Mouse (Mus musculus) left cerebral cortex, adult 8-10 months (tissue): ENCODE results near the gene Cerk. TPM values are rescaled to one million over a fixed set of nuclear protein-coding genes. Genes with fewer than 3 reads are reported as not detected.
"Not testable (repeated sequence)": the region's sequence is repeated elsewhere in the genome, so short reads cannot be mapped to it uniquely, and the experiment has no call there.

Source experiments
- DNase-seq, 2 experiments: peaks; one replicate each; pipeline ENCODE4 v3.0.0; 2022; ENCODE audit warnings: low spot score in 2 of 2
- total RNA-seq, 4 experiments: library from RNA; stranded (reverse); gene quantifications; 2 replicates each; pipeline ENCODE4 v1.2.4; 2022

Cerk gene
- total RNA-seq, 4 experiments from 2014 or later: 56.7 to 58.0 (median 57.1) TPM

DNA sequence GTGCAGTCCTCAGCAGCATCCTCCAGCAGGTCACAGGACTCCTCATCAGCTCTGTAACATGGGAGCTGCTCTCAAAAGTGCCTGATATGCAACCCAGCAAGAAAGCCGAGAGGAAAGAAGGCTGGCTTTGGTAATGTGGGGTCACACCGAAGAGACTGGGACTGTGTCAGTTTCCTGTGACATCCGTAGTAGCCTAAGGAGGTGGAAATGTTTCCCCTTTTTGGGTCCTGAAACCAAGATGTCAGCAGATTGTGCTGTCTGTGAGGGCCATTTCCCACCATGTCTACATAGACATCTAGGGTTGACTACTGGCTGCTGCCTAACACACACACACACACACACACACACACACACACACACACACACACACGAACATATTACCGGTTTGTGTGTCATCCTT, 26.3 kb upstream of the Cerk start:
- DNase-seq: not testable (repeated sequence)

DNA sequence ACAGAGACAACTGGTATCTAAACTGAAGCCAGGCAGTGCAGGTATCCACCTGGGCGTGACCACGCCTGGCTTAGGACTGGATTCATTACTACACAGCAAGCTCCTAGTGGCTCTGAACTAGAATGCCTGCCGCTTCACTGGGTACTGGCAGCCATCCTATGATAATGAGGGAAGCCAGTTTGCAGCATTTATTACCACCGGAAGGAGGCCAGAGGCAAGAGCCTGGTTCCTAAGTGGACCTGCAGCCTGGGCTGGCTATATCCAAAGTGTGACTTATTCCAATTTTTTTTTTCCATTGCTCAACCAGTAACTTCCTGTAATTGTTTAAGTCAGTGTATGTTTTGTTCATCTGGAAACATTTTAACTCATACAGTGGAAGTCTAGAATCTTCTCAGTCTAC, 20.4 kb upstream of the Cerk start:
- no peak for DNase-seq

DNA sequence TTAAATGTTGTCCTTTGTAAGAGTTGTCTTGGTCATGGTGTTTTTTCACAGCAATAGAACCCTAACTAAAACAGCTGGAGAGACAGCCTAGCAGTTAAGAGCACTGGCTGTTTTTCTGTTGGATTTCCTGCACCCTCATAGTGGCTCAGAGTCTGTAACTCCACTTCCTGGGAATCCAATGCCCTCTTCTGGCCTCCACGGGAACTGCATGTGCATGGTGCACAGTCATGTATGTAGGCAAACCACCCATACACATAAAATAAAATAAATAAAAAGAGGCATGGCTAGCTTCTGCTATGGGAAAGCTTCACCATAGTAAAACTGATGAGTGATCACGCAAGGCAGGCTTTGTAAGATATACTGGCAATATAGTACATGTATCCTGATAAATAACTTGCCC, 19.4 kb upstream of the Cerk start:
- DNase-seq: no peak

DNA sequence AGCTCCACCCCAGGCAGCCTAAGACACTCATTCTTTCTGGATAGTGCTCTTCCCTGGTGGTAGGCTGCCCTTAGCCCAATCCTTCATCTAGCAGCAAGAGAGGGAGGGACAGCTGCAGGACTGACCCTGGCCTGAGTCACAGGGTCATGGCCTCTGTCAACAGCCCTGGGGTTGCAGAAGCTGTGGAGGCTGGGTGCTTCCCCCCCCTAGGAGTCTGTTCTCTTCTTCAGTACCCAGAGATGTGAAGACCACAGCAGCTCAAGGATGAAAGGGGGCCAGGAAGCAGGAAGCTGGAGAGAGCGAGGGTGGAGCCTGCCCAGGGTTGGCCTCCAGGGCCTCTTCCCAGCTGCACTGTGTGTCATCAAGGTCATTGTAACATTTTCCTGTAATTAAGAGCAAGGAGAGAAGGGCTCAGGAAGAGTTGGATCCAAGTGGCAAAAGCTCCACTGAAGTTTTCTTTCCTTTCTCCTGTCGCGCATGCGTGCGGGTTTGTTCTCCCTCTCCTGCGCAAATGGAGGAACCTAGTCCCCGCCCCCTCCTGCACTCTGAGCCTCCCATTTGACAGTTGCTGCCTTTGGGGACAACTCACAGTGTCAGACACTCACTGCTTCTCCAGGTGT, 18.1 kb upstream of the Cerk start:
- no peak for DNase-seq

DNA sequence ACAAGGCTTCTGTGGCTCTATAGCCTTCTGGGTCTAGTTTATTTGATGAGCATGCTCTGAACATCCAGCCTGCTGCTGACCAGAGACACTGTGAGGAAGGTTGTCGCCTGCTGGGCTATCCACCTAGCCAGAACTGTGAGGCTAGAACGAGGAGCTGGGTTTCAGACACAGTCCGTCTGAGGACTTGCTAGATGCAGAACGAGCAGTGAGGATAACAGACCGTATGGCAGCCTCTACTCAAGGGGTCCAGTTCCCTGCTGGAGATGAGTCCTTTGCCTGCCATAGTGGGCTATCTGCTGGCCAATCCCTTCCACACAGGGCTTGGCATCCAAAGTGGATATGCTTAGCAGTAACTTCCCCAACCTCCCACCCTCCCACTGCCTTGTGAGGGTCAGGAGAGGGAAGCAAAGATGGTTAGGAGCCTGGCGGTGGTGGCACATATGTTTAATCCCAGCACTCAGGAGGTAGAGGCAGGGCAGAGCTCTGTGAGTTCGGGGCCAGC, 17.4 kb upstream of the Cerk start:
- DNase-seq: no peak

DNA sequence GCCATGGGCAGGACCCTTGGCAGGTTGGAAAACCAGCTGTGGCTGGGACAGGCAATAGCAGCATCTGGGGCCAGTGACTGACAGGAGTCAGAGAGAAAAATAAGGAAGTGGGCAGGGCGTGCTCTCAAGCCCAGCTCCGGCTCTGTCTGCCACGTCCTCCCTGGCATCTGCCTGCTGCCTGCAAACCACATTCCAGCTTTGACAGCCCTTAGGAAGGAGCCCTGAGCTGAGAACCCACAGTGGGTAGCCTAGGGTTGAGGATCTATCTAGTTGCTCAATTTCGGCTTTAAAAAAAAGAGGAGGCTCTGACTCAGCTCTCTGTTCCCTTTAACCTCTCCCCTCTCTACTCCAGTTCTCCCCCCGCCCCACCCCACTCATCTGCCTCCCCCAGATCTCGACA, 16.7 kb upstream of the Cerk start:
- no peak for DNase-seq

DNA sequence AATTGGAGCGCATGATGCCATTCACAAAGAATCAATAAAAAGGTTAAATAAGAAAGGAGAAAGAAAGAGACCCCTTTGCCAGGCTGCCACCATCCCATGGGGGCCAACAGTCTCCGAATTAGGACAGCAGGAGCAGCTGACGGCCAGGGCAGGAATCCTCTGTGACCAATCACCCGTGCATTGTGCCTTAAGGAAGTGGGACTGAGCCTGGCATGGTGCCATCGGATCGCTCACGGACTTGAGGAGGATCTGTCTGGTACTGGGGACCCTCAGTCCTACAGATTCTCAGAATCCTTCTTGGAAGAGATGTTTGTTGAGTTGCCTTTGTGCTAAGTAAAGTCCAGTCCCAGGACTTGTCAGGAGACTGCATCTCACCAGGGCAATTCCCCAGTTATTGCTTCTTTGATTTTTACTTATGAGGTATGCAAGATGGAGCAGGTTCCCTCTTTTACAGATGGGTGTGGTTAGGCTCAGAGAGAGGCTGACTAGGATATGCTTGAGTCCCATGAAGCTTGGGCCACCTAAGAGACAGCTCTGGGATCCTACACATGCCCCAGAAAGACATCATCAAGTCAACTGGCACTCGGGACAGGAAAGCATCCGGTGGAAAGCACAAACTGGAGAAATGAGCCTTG, 15.9 kb upstream of the Cerk start:
- DNase-seq: no peak

DNA sequence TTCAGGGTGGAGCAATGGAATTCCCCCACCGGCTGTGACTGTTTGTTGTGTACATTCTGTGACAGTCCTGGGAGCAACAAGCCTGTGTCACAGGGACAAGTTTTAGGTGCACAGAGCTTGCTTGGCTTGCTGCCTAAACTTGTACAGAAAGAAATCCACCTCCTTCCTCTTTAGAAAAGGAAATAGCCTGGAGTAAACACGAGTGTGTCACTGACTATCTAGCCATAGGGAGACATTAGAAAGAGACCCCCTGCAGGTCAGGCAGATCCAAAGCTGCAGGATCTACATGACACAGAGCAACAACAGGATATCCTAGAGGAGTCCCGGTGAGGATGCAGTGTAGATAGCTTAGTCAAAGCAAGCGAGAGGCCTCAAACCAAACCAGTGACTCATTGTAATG, 15.2 kb upstream of the Cerk start:
- no peak for DNase-seq

DNA sequence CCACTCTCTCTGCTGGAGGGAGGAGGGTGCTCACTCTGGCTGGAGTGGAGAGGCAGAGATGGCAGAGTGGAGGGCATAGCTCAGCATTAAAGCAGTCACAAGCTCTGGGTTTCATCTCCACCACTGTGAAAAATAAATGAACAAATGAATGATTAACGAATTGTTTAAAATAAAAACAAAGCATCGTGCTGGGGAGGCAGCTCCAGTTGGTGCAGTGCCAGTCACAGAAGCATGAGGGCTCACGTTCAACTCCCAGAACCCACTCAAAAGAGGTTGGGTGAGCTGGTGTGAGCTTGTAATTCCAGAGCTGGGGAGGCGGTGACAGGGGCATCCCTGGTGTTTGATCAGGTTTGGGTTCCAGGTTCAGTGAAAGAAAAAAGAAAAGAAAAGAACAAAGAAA, 14.2 kb upstream of the Cerk start:
- no peak for DNase-seq

DNA sequence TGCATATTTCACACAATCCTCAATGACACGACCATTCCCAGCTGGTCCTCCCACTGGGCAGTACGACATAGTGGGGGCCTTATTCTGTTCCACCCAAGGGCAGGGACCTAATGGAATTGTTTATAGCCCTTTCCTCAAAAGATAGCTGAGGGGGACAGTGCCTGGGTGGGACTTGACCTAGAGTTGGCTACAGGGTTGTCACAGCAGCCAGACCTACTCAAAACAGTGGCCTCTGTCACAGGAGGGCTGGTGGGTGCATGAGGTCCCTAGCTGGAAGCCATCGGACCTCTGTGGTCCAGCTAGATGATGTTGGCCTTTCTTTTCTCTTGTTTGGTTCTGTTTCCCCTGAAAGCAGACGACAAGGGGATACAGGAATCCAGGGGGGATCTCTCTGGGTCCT, 13.5 kb upstream of the Cerk start:
- DNase-seq: no peak

DNA sequence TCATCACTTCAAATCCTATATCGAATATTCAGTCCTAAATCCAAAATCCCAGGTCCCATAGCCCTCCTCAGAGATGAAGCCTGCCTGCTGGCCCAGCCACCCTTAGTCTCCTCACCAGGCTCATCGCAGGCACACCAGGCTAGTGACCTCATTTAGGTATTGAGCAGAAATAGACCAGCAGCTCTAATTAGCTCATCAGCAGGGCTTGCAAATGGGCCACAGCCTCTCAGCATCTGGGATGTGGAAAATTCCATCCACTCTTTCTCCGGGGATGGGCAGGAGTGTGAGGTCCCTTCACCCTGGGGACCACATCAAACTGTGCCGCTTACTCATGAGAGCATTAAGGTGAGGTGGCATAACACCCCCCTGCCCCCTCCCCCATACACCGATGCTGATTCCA, 13.1 kb upstream of the Cerk start:
- DNase-seq: peak in 1 of 2 experiments; percentile 49

DNA sequence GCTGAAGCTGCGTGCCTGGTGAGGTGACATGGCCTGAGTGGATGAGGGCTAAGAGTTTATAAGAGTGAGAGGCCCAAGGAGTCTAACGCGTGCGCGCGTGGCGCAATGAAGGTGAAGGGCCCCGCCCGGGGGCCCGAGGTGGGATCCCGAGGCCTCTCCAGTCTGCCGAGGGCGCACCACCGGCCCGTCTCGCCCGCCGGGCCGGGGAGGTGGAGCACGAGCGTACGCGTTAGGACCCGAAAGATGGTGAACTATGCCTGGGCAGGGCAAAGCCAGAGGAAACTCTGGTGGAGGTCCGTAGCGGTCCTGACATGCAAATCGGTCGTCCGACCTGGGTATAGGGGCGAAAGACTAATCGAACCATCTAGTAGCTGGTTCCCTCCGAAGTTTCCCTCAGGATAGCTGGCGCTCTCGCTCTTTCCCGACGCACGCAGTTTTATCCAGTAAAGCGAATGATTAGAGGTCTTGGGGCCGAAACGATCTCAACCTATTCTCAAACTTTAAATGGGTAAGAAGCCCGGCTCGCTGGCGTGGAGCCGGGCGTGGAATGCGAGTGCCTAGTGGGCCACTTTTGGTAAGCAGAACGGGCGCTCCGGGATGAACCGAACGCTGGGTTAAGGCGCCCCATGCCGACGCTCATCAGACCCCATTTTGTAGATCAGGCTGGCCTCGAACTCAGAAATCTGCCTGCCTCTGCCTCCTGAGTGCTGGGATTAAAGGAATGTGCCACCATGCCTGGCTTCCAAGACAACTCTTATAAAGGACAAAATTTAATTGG, 8.9 kb upstream of the Cerk start:
- DNase-seq: not testable (repeated sequence)

DNA sequence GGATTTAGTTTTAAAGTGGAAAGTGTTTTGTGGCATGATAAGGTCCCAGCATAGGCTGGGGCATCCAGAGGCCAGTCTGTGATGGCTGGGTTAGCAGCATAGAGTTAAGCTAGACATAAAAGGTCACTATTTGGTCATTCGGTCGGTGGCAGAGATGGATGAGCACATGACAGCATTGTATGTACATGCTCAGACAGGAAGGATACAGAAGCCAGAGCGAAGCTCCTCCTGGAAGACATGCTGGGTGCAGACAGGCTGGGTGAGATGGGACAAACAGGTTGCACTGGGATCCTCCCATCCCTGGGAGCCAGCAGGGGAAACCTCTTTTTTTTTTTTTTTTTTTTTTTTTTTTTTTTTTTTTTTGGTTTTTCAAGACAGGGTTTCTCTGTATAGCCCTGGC, 6.0 kb upstream of the Cerk start:
- DNase-seq: no peak

DNA sequence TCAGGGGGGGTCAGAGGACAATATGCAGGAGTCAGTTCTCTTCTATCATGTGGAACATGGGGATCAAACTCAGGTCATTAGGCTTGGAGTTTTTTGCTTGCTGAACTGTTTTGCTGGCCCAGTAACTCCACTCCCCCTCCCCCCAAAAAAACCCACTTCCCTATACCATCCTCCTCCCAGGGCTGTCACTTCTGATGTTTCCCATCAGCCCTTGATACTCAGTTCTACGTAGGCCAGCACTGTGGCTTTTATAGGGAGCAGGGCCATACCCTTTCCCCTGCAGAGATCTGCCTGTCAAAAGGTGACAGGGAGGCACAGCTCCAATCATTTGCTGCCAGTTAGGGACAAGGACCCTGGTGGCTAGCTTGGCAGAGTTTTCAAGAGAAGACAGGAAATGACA, 5.6 kb upstream of the Cerk start:
- DNase-seq: no peak

DNA sequence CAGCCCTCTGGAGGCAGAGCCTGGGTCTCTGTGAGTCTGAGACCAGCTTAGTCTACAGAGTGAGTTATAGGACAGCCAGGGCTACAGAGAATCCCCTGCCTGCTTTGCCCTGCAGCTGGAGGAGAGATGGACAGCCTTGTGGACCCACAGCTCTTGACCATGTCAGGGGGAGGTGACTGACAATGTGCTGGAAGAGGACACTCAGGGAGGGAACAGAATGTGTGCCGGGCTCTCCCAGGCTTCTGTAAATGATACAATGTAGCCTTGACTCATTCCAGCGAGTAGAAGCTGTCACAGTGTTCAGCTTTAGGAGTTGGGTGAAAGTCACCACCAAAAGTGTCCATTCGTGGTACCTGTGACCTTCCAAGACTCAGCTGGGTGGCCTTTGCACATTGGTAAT, 4.4 kb upstream of the Cerk start:
- DNase-seq: no peak

DNA sequence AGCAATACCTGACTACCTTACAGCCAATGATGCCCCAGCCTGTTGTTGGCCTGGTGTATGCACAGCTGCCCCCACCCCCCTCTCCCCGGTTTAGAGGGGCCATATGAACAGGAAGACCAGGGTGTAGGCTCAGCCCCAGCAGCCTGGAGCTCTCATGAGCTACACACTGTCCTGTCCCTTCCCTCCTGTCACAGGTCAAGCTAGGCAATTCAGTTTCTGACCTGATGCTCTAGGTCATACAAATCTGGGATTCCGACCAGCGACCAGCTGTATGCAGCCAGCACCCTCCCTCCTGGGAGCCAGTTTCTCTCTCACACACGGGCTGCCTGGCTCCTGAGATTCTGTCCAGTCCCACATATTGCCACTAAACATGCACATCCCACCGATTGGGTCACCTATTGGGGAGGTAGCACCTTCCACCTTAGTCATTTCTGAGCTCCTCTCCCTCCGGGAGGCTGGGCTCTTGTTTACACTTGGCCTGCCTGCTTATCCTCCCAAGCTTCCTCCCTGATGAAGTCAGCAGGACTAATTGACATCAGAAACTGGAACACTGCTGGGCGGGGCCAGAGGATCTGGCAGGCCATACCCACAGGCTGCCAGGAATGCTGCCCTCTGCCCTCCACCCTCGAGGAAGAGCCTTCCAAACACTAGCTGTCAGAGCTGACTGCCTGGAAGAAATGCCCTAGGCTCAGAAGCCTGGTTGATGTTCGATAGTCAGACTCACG, 3.0 kb upstream of the Cerk start:
- DNase-seq: peak in 1 of 2 experiments; percentile 79

DNA sequence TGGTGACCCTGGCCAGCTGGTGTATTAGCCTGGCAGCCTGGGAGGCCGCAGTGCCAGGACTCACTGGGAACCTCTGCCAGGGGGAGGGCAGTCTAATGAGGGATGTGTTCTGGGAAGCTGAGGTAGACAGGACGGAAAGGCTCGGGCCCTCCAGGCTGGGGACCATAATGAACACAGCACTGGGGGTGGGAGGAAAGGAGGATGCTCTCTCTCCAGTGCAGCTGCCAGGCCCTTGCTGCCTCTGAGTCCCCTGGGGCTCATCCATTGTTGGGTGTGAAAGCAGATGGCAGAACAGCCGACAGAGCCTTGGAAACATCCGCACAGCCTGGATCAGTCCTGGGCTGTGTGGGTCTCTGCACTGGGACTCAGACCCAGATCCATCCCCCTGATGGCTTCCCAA, 2.2 kb upstream of the Cerk start:
- no peak for DNase-seq

DNA sequence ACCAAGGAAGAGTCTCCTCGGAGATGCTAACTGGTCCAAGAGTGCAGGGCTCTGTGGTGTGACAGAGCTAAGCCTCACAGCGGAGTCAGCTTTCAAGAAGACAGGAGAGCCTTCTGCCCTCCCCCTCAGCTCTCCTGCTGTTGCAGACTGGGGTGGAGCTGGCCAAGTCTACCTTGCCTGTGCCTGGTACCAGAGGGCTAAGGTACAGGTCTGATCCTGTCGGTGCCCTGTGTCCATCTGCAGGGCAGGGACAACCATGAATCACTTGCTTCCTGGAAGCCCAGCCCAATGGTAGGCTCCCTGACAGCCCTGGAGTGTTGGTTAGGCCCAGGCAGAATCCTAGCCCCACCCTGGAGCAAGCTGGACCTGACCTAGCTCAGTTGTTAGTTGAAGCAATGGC, 745 bp upstream of the Cerk start:
- DNase-seq: no peak

DNA sequence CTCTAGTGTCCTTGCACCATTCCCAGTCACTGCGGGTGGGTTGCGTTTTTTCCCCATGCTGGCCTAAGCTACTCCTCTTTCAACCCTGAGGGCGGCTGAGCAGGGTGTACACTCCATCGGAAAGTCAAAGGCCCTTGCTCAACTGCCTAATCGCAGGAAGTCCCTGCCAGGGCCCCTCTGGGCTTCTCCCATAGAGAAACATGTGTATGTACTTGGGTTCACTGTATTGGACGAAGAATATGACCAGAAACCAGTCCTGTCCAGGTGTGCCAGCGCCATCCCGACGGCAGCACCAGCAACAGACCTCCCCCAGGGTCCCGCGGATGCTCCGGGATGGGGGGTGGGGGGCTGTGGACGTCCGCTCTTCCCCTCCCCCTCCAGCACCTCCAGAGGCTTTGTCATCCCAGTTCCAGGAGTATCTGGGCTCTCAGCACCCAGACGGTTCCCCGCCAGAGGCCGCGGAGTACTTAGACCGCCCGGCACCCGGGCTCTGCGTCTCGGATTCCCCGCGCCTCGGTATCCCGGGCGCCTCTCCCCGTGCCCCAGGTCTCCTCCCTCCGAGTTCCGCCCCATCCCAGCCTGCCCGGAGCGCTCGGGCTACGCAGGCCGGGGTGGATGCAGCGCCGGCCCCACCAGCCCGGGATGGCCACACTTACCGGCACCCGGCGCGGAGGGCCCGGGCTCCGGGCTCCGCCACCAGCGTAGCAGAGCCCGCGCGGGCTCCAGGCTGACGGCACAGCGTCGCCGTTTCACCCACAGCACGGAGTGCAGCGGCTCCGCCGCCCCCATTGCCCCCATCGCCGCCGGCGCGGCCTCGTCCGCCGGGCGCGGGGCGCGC, 871 bp downstream of the Cerk start:
- DNase-seq: no peak

DNA sequence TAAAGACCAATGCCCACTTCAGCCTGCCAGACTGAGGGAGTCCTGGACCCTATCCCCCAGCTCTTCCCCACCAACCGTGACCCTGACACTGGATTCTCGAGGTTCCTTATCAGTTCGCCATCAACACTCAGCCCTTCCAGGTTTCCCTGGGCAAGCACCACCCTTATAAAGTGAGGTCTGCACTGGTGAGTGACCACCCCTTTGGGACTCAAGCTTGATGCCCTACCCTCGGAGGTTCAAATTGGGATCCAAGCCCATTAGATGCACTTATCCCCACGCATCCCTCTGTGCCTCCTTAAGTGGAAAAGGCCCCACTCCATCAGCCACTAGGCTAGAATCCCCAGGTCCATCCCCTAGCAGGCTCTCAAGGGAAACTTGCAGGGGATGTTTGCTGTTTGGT, 1.9 kb downstream of the Cerk start:
- no peak for DNase-seq

DNA sequence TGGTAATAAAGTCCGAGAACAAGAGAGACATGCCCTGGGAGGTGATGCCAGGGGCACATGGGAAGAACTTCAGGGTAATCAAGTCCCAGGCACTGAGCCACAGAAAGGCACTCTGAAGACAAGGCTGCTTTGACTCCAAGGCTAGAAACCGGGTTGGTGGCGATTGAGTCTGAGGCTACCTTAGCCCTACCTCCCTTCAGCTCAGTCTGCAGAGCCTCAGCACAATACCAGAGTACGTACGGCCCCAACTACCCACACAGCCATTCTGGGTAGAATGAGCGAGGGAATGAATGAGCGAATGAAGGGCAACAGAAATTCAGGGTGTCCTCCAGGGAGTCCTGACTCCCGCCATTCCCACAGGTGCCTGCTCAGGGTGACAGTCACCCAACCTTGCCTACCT, 2.5 kb downstream of the Cerk start:
- DNase-seq: no peak
